Mouse (Mus musculus): ENCODE measurements at regions not wholly inside any gene's neighbourhood (a gene's known extent, or its start where the extent isn't known, plus 50 kb on each side); places are given as distances from the start of the nearest gene placed in this dataset.

- Histone ChIP-seq H3K9me3 (ENCODE audit: low read length) (no peaks in the 10 kb centered on the region), H3K4me2 (ENCODE audit: low read depth, low read length) (no peak overlapping the region), H3K4me3 (ENCODE audit: low read depth, low read length) (no peak overlapping the region), H3K36me3 (replicated peaks; ENCODE audit: insufficient read depth, low read length) (no peaks in the 10 kb centered on the region), H3K4me1 (ENCODE audit: insufficient read depth) (no peaks in the 10 kb centered on the region), H3K27me3 (ENCODE audit: insufficient read depth, low read length) (no peaks in the 10 kb centered on the region), H3K9ac (replicated peaks) (no peak overlapping the region), H3K27ac (ENCODE audit: low read depth) (no peak overlapping the region)
- 53% methylated on average over 2 of the region's 2 CpGs for WGBS (ENCODE audit: insufficient replicate concordance)
- TF ChIP-seq CTCF (IDR thresholded peaks at IDR 0.05; ENCODE audit: low read depth) (no peak), EP300 (IDR thresholded peaks at IDR 0.05; ENCODE audit: low read depth) (no peak)
- DNase-seq (no peak), ATAC-seq (no peak)
These were observed 498.1 kb upstream of the N6amt1 start for GRCm38 (mm10) chr16:86855891-86856290.

GRCm38 (mm10) chr16:86855312-86855711 is 498.7 kb upstream of the N6amt1 start:
- 62% methylated on average over 4 of the region's 4 CpGs for WGBS (ENCODE audit: insufficient replicate concordance)
- no peaks in the 10 kb centered on the region for H3K36me3 ChIP-seq (replicated peaks; ENCODE audit: insufficient read depth, low read length)
- ATAC-seq = no peak

GRCm38 (mm10) chr16:86853398-86853797 is 500.6 kb upstream of the N6amt1 start:
- TF ChIP-seq EP300 (IDR thresholded peaks at IDR 0.05; ENCODE audit: low read depth) (no peak), CTCF (IDR thresholded peaks at IDR 0.05; ENCODE audit: low read depth) (no peak)
- Histone ChIP-seq H3K36me3 (replicated peaks; ENCODE audit: insufficient read depth, low read length) (no peaks in the 10 kb centered on the region), H3K27me3 (ENCODE audit: insufficient read depth, low read length) (no peaks in the 10 kb centered on the region), H3K9ac (replicated peaks) (no peak overlapping the region), H3K9me3 (ENCODE audit: low read length) (no peaks in the 10 kb centered on the region), H3K27ac (ENCODE audit: low read depth) (no peak overlapping the region), H3K4me3 (ENCODE audit: low read depth, low read length) (no peak overlapping the region), H3K4me1 (ENCODE audit: insufficient read depth) (no peaks in the 10 kb centered on the region), H3K4me2 (ENCODE audit: low read depth, low read length) (no peak overlapping the region)
- ATAC-seq (no peak), DNase-seq (no peak)
- 51% methylated on average over 1 of the region's 1 CpGs for WGBS (ENCODE audit: insufficient replicate concordance)

More at GRCm38 (mm10) chr16:86855312-86855711, 498.7 kb upstream of the N6amt1 start:
- Histone ChIP-seq H3K9me3 (ENCODE audit: low read length) (no peaks in the 10 kb centered on the region), H3K9ac (replicated peaks) (no peak overlapping the region), H3K4me1 (ENCODE audit: insufficient read depth) (no peaks in the 10 kb centered on the region), H3K27ac (ENCODE audit: low read depth) (no peak overlapping the region), H3K27me3 (ENCODE audit: insufficient read depth, low read length) (no peaks in the 10 kb centered on the region), H3K4me2 (ENCODE audit: low read depth, low read length) (no peak overlapping the region), H3K4me3 (ENCODE audit: low read depth, low read length) (no peak overlapping the region)
- TF ChIP-seq CTCF (IDR thresholded peaks at IDR 0.05; ENCODE audit: low read depth) (no peak), EP300 (IDR thresholded peaks at IDR 0.05; ENCODE audit: low read depth) (no peak)
- no peak for DNase-seq

GRCm38 (mm10) chr16:86838457-86839337 is 515.3 kb upstream of the N6amt1 start:
- WGBS (ENCODE audit: insufficient replicate concordance) = 52% methylated on average over 6 of the region's 6 CpGs
- Histone ChIP-seq H3K9ac (replicated peaks) (no peak overlapping the region), H3K27me3 (ENCODE audit: insufficient read depth, low read length) (no peaks in the 10 kb centered on the region), H3K4me2 (ENCODE audit: low read depth, low read length) (no peak overlapping the region), H3K4me3 (ENCODE audit: low read depth, low read length) (no peak overlapping the region), H3K36me3 (replicated peaks; ENCODE audit: insufficient read depth, low read length) (no peaks in the 10 kb centered on the region), H3K4me1 (ENCODE audit: insufficient read depth) (no peaks in the 10 kb centered on the region), H3K9me3 (ENCODE audit: low read length) (no peaks in the 10 kb centered on the region), H3K27ac (ENCODE audit: low read depth) (no peak overlapping the region)
- DNase-seq = no peak
- TF ChIP-seq EP300 (IDR thresholded peaks at IDR 0.05; ENCODE audit: low read depth) (no peak), CTCF (IDR thresholded peaks at IDR 0.05; ENCODE audit: low read depth) (no peak)
- ATAC-seq = no peak

- Histone ChIP-seq H3K4me2 (ENCODE audit: low read depth, low read length) (no peak overlapping the region), H3K4me1 (ENCODE audit: insufficient read depth) (peaks cover 4% of the 10 kb centered on the region; the same call in 1 of the 2 replicates), H3K9me3 (ENCODE audit: low read length) (no peaks in the 10 kb centered on the region), H3K36me3 (replicated peaks; ENCODE audit: insufficient read depth, low read length) (no peaks in the 10 kb centered on the region), H3K4me3 (ENCODE audit: low read depth, low read length) (no peak overlapping the region), H3K27ac (ENCODE audit: low read depth) (no peak overlapping the region), H3K9ac (replicated peaks) (no peak overlapping the region), H3K27me3 (ENCODE audit: insufficient read depth, low read length) (no peaks in the 10 kb centered on the region)
- DNase-seq = no peak
- TF ChIP-seq EP300 (IDR thresholded peaks at IDR 0.05; ENCODE audit: low read depth) (no peak), CTCF (IDR thresholded peaks at IDR 0.05; ENCODE audit: low read depth) (no peak)
- ATAC-seq = no peak
- WGBS (ENCODE audit: insufficient replicate concordance) = 61% methylated on average over 1 of the region's 1 CpGs
These were observed 526.3 kb upstream of the N6amt1 start for GRCm38 (mm10) chr16:86827645-86828044.

- Histone ChIP-seq H3K4me2 (ENCODE audit: low read depth, low read length) (no peak overlapping the region), H3K9ac (replicated peaks) (no peak overlapping the region), H3K4me1 (ENCODE audit: insufficient read depth) (peaks cover 4% of the 10 kb centered on the region; the same call in 1 of the 2 replicates), H3K27me3 (ENCODE audit: insufficient read depth, low read length) (no peaks in the 10 kb centered on the region), H3K36me3 (replicated peaks; ENCODE audit: insufficient read depth, low read length) (no peaks in the 10 kb centered on the region), H3K27ac (ENCODE audit: low read depth) (no peak overlapping the region), H3K9me3 (ENCODE audit: low read length) (no peaks in the 10 kb centered on the region), H3K4me3 (ENCODE audit: low read depth, low read length) (no peak overlapping the region)
- TF ChIP-seq CTCF (IDR thresholded peaks at IDR 0.05; ENCODE audit: low read depth) (no peak), EP300 (IDR thresholded peaks at IDR 0.05; ENCODE audit: low read depth) (no peak)
- peak; percentile 74 for ATAC-seq
- no peak for DNase-seq
- 50% methylated on average over 4 of the region's 4 CpGs for WGBS (ENCODE audit: insufficient replicate concordance)
These were observed 527.3 kb upstream of the N6amt1 start for GRCm38 (mm10) chr16:86826641-86827040.

Measured in liver, postnatal 0 days (tissue).